Mouse (Mus musculus): ENCODE measurements at regions not wholly inside any gene's neighbourhood (a gene's known extent, or its start where the extent isn't known, plus 50 kb on each side); places are given as distances from the start of the nearest gene placed in this dataset.
A peak's percentile ranks its signal among the peaks of the same experiment; 100 is the strongest.

- no peak for DNase-seq (ENCODE audit: extremely low read depth, low read depth, low spot score)
- no peak for TF ChIP-seq POLR2A (IDR thresholded peaks at IDR 0.05; ENCODE audit: extremely low read depth, insufficient read depth, low read length)
- TF ChIP-seq CTCF (IDR thresholded peaks at IDR 0.05; ENCODE audit: low read depth, low read length), result no peak
- Histone ChIP-seq H3K4me1 (ENCODE audit: control insufficient read depth, insufficient read depth, low read length) (no peaks in the 10 kb centered on the region), H3K27me3 (ENCODE audit: control insufficient read depth, insufficient read depth, low read length) (no peaks in the 10 kb centered on the region), H3K36me3 (ENCODE audit: control insufficient read depth, insufficient read depth, low read length) (no peaks in the 10 kb centered on the region), H3K9ac (ENCODE audit: low read depth, low read length) (no peak overlapping the region), H3K27ac (replicated peaks; ENCODE audit: insufficient read depth, low read depth, low read length) (no peak overlapping the region), H3K79me2 (ENCODE audit: control insufficient read depth, insufficient read depth, low read length) (no peaks in the 10 kb centered on the region), H3K4me3 (ENCODE audit: insufficient read depth, low read depth, low read length) (no peak overlapping the region)
- WGBS, result 91% methylated on average over 12 of the region's 12 CpGs
Observed at GRCm38 (mm10) chr9:115382824-115383475, 72.7 kb upstream of the Stt3b start.

GRCm38 (mm10) chr9:115383935-115384334 lies 73.7 kb upstream of the Stt3b start:
- no peaks in the 10 kb centered on the region for H3K27me3 ChIP-seq (ENCODE audit: control insufficient read depth, insufficient read depth, low read length)
- DNase-seq (ENCODE audit: extremely low read depth, low read depth, low spot score), result peak; percentile 22
- no peak for TF ChIP-seq CTCF (IDR thresholded peaks at IDR 0.05; ENCODE audit: low read depth, low read length)
- no peak for TF ChIP-seq POLR2A (IDR thresholded peaks at IDR 0.05; ENCODE audit: extremely low read depth, insufficient read depth, low read length)
- H3K79me2 ChIP-seq (ENCODE audit: control insufficient read depth, insufficient read depth, low read length), result no peaks in the 10 kb centered on the region
- no peaks in the 10 kb centered on the region for H3K4me1 ChIP-seq (ENCODE audit: control insufficient read depth, insufficient read depth, low read length)
- no peak overlapping the region for H3K27ac ChIP-seq (replicated peaks; ENCODE audit: insufficient read depth, low read depth, low read length)
- H3K36me3 ChIP-seq (ENCODE audit: control insufficient read depth, insufficient read depth, low read length), result no peaks in the 10 kb centered on the region
- no peak overlapping the region for H3K4me3 ChIP-seq (ENCODE audit: insufficient read depth, low read depth, low read length)
- WGBS, result 48% methylated on average over 4 of the region's 4 CpGs
- H3K9ac ChIP-seq (ENCODE audit: low read depth, low read length), result no peak overlapping the region

DNA sequence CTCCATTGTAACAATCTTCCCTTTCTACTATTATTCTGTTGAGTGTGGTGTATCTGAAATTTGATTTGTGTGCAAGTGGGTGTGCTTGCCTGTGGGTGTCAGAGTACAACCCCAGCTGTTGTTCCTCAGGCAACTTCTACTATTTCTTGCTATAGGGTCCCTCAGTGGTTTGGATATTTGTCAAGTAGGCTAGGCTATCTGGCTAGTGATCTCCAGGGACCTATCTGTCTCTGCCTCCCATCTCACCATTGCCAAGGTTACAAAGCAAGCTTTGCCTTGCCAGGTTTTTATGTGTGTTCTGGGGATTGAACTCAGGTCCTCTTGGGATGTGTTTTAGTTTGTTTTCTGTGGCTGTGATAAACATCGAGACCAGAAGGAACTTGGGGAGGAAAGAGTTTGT lies 74.1 kb upstream of the Stt3b start:
- Histone ChIP-seq H3K79me2 (ENCODE audit: control insufficient read depth, insufficient read depth, low read length) (no peaks in the 10 kb centered on the region), H3K27ac (replicated peaks; ENCODE audit: insufficient read depth, low read depth, low read length) (no peak overlapping the region), H3K4me1 (ENCODE audit: control insufficient read depth, insufficient read depth, low read length) (no peaks in the 10 kb centered on the region), H3K27me3 (ENCODE audit: control insufficient read depth, insufficient read depth, low read length) (no peaks in the 10 kb centered on the region), H3K36me3 (ENCODE audit: control insufficient read depth, insufficient read depth, low read length) (no peaks in the 10 kb centered on the region), H3K9ac (ENCODE audit: low read depth, low read length) (no peak overlapping the region), H3K4me3 (ENCODE audit: insufficient read depth, low read depth, low read length) (no peak overlapping the region)
- DNase-seq (ENCODE audit: extremely low read depth, low read depth, low spot score), result no peak
- no peak for TF ChIP-seq POLR2A (IDR thresholded peaks at IDR 0.05; ENCODE audit: extremely low read depth, insufficient read depth, low read length)
- no peak for TF ChIP-seq CTCF (IDR thresholded peaks at IDR 0.05; ENCODE audit: low read depth, low read length)
- WGBS, result 78% methylated on average over 1 of the region's 1 CpGs

- DNase-seq (ENCODE audit: extremely low read depth, low read depth, low spot score), result no peak
- no peak overlapping the region for H3K4me3 ChIP-seq (ENCODE audit: insufficient read depth, low read depth, low read length)
- H3K27me3 ChIP-seq (ENCODE audit: control insufficient read depth, insufficient read depth, low read length), result no peaks in the 10 kb centered on the region
- TF ChIP-seq CTCF (IDR thresholded peaks at IDR 0.05; ENCODE audit: low read depth, low read length) (no peak), POLR2A (IDR thresholded peaks at IDR 0.05; ENCODE audit: extremely low read depth, insufficient read depth, low read length) (no peak)
- no peaks in the 10 kb centered on the region for H3K36me3 ChIP-seq (ENCODE audit: control insufficient read depth, insufficient read depth, low read length)
- 81% methylated on average over 26 of the region's 26 CpGs for WGBS
- H3K4me1 ChIP-seq (ENCODE audit: control insufficient read depth, insufficient read depth, low read length), result 0 out of 2 replicates have a peak, but pooled peaks cover 2% of the 10 kb centered on the region
- no peak overlapping the region for H3K27ac ChIP-seq (replicated peaks; ENCODE audit: insufficient read depth, low read depth, low read length)
- H3K79me2 ChIP-seq (ENCODE audit: control insufficient read depth, insufficient read depth, low read length), result no peaks in the 10 kb centered on the region
- H3K9ac ChIP-seq (ENCODE audit: low read depth, low read length), result no peak overlapping the region
Observed at GRCm38 (mm10) chr9:115387471-115388360, 77.5 kb upstream of the Stt3b start.

DNA sequence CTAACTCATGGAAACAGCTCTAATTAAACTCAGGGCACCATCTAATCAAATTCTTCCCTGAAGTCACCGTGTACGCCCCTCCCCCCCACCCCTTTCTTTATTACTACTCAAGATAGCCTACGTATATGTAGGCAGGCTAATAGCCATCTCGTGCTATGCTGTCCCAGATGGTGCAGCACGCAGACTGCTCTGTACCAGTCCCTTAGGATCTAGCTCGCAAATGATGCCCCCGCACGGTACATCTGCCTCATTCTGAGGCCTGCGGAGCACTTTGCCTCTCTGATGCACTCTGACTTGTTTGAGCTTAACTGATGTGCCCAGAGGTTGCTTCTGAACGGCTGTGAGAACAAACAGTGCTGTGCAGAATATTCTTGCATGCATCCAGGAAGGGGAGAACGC lies 78.1 kb upstream of the Stt3b start:
- TF ChIP-seq POLR2A (IDR thresholded peaks at IDR 0.05; ENCODE audit: extremely low read depth, insufficient read depth, low read length), result no peak
- no peak for TF ChIP-seq CTCF (IDR thresholded peaks at IDR 0.05; ENCODE audit: low read depth, low read length)
- Histone ChIP-seq H3K27ac (replicated peaks; ENCODE audit: insufficient read depth, low read depth, low read length) (no peak overlapping the region), H3K36me3 (ENCODE audit: control insufficient read depth, insufficient read depth, low read length) (no peaks in the 10 kb centered on the region), H3K4me3 (ENCODE audit: insufficient read depth, low read depth, low read length) (no peak overlapping the region), H3K9ac (ENCODE audit: low read depth, low read length) (no peak overlapping the region), H3K4me1 (ENCODE audit: control insufficient read depth, insufficient read depth, low read length) (0 out of 2 replicates have a peak, but pooled peaks cover 2% of the 10 kb centered on the region), H3K27me3 (ENCODE audit: control insufficient read depth, insufficient read depth, low read length) (no peaks in the 10 kb centered on the region), H3K79me2 (ENCODE audit: control insufficient read depth, insufficient read depth, low read length) (no peaks in the 10 kb centered on the region)
- no peak for DNase-seq (ENCODE audit: extremely low read depth, low read depth, low spot score)
- WGBS, result 94% methylated on average over 11 of the region's 11 CpGs
